Mouse (Mus musculus) lung, embryonic 15.5 days (tissue): ENCODE results near the gene Ccdc54. TPM values are rescaled to one million over a fixed set of nuclear protein-coding genes. Genes with fewer than 3 reads are reported as not detected.

Experiments used
- polyA plus RNA-seq: library from polyadenylated mRNA; unstranded; fragments of >200 nt; fragmentation: Nextera tagmentation; extraction: Ambion mirVana; gene quantifications from 2 replicates; pipeline ENCODE4 v1.2.1, GENCODE M21; 2015

Gene Ccdc54
- polyA plus RNA-seq, 1 experiment from 2014 or later, result not detected

Other genes starting within 250 kb of the Ccdc54 start
- 43.2 and 48.3 TPM in 2 replicates for gene Bbx, start 158.8 kb downstream of the Ccdc54 start, polyA plus RNA-seq